7 mouse cellular contexts compared by ENCODE assay signal in genomic region chr14:61045446-61046090, GRCm38 (mm10). TPM values are rescaled to one million over a fixed set of nuclear protein-coding genes. Genes with fewer than 3 reads are reported as not detected.
A peak's percentile ranks its signal among the peaks of the same experiment; 100 is the strongest.
DNase-seq lines count a peak whose midpoint lies in the region; ATAC-seq and TF ChIP-seq lines count a peak whose summit lies in the region.

No protein-coding gene starts in this region.

- H3K27me3 ChIP-seq in E14TG2a.4 (ENCODE audit: insufficient read depth, low read length): peaks cover 37% of the 10 kb centered on the region
- no peaks in the 10 kb centered on the region for H3K27me3 ChIP-seq in limb, embryonic 14.5 days (ENCODE audit: control insufficient read depth, insufficient read depth, low read length)
- peaks cover 7% of the 10 kb centered on the region; the same call in 1 of the 2 replicates for H3K27me3 ChIP-seq in neural tube, embryonic 13.5 days

- H3K4me3 ChIP-seq in E14TG2a.4 (replicated peaks; ENCODE audit: low read length): peak overlapping the region; percentile 74
- H3K4me3 ChIP-seq in limb, embryonic 14.5 days (replicated peaks; ENCODE audit: low read length): peak overlapping the region; percentile 50
- peak overlapping the region; percentile 53 for H3K4me3 ChIP-seq in neural tube, embryonic 13.5 days

- no peaks in the 10 kb centered on the region for H3K36me3 ChIP-seq in E14TG2a.4 (ENCODE audit: insufficient read depth, low read length)
- no peaks in the 10 kb centered on the region for H3K36me3 ChIP-seq in limb, embryonic 14.5 days (ENCODE audit: control insufficient read depth, insufficient read depth, low read length)
- no peaks in the 10 kb centered on the region for H3K36me3 ChIP-seq in neural tube, embryonic 13.5 days

- no peak for TF ChIP-seq POLR2A in limb, embryonic 14.5 days (IDR thresholded peaks at IDR 0.05; ENCODE audit: borderline replicate concordance, extremely low read depth, insufficient read depth, insufficient read length)

- WGBS in limb, embryonic 14.5 days: 1% methylated on average over 19 of the region's 19 CpGs
- WGBS in neural tube, embryonic 13.5 days: under 1% methylated on average over 19 of the region's 19 CpGs

- no peak for ATAC-seq in limb, embryonic 14.5 days (ENCODE audit: low FRiP score, low read depth)
- ATAC-seq in neural tube, embryonic 13.5 days (ENCODE audit: low read depth): no peak

- peak overlapping the region; percentile 95 for H3K4me2 ChIP-seq in limb, embryonic 14.5 days (replicated peaks; ENCODE audit: low read depth, low read length, severe bottlenecking)
- peak overlapping the region; percentile 92 for H3K4me2 ChIP-seq in neural tube, embryonic 13.5 days

- peak overlapping the region; percentile 67 for H3K9ac ChIP-seq in limb, embryonic 14.5 days (ENCODE audit: low read depth, low read length, severe bottlenecking)
- H3K9ac ChIP-seq in neural tube, embryonic 13.5 days: peak overlapping the region; percentile 74

- no peak for TF ChIP-seq CTCF in E14TG2a.4 (conservative IDR thresholded peaks at IDR 0.05; ENCODE audit: low read length)

- peaks cover 45% of the 10 kb centered on the region for H3K4me1 ChIP-seq in E14TG2a.4 (replicated peaks; ENCODE audit: low read depth, low read length)
- peaks cover 17% of the 10 kb centered on the region for H3K4me1 ChIP-seq in limb, embryonic 14.5 days (ENCODE audit: control insufficient read depth, insufficient read depth, low read length)
- peaks cover 39% of the 10 kb centered on the region for H3K4me1 ChIP-seq in neural tube, embryonic 13.5 days (replicated peaks)

- peak overlapping the region; percentile 84 for H3K27ac ChIP-seq in limb, embryonic 14.5 days (replicated peaks; ENCODE audit: low read depth, low read length)
- H3K27ac ChIP-seq in neural tube, embryonic 13.5 days (replicated peaks): peak overlapping the region; percentile 79

- H3K9me3 ChIP-seq in E14TG2a.4 (ENCODE audit: low read length): peaks cover 5% of the 10 kb centered on the region; the same call in 1 of the 2 replicates
- H3K9me3 ChIP-seq in limb, embryonic 14.5 days (ENCODE audit: control insufficient read depth, low read length): no peaks in the 10 kb centered on the region
- no peaks in the 10 kb centered on the region for H3K9me3 ChIP-seq in neural tube, embryonic 13.5 days

- peak; percentile 31 to 40 for DNase-seq in adrenal gland, postnatal 36 days
- DNase-seq in heart, adult 9 months (ENCODE audit: low spot score in 2 of 2): peak; percentile 21 to 39
- DNase-seq in limb, embryonic 14.5 days (ENCODE audit: low spot score): peak; percentile 39
- no peak for DNase-seq in thymus, postnatal 25 days
- no peak for DNase-seq in ovary, postnatal 36 days (ENCODE audit: low spot score)

RNA-seq across cellular contexts. Expression of gene Tnfrsf19, which starts 0.7 kb away (rescaled TPM):
- total RNA-seq in adrenal gland, postnatal 36 days (2021): 10 to 100 TPM; 48.1 to 71.4 TPM
- 37.5 and 38.6 TPM in 2 replicates for polyA plus RNA-seq in limb, embryonic 14.5 days (2012; rRNA removed)
- 78.7 and 79.5 TPM in 2 replicates for polyA plus RNA-seq in limb, embryonic 14.5 days (2014; fragmentation: Nextera tagmentation; extraction: Ambion mirVana)
- 27.0 and 28.7 TPM in 2 replicates for polyA plus RNA-seq in neural tube, embryonic 13.5 days (2015; fragmentation: Nextera tagmentation; extraction: Ambion mirVana)

Comparison
In these comparisons a context has a peak if more than half of its experiments do, and no peak if none do; other contexts are left out.
1. DNase-seq: peak in adrenal gland, postnatal 36 days (2 of 2), heart, adult 9 months (2 of 2) and limb, embryonic 14.5 days (single experiment); none in thymus, postnatal 25 days (single experiment) and ovary, postnatal 36 days (single experiment).
2. Peak in every context shown above with its lines, with median percentiles within 50 percentile points of each other: H3K4me3 ChIP-seq.